Mouse (Mus musculus) stomach, embryonic 14.5 days (tissue): ENCODE measurements around the gene Zfp180. TPM values are rescaled to one million over a fixed set of nuclear protein-coding genes. Genes with fewer than 3 reads are reported as not detected.
A peak's percentile ranks its signal among the peaks of the same experiment; 100 is the strongest.

Experiments
- ATAC-seq: fragments of 200-750 bp; cut with Nextera tagmentation; 2 replicates; pipeline ENCODE4 v1.8.0; 2017; ENCODE audit warnings: low read depth, moderate TSS enrichment; ENCODE audit not compliant: insufficient number of reproducible peaks, insufficient read depth, low FRiP score
- H3K27ac ChIP-seq: fragments of 300-500 bp; sonication (generic); 2 replicates; pipeline ENCODE4 v1.5.1; 2014; ENCODE audit warnings: mild to moderate bottlenecking, low read length, moderate library complexity, mixed read lengths
- H3K27me3 ChIP-seq: fragments of 300-500 bp; sonication (generic); 2 replicates; pipeline ENCODE4 v1.6.1; 2014; ENCODE audit warnings: low read length, control low read depth, mixed read lengths; ENCODE audit not compliant: control insufficient read depth, insufficient read depth
- H3K36me3 ChIP-seq: fragments of 300-500 bp; sonication (generic); 2 replicates; pipeline ENCODE4 v1.6.1; 2014; ENCODE audit warnings: mild to moderate bottlenecking, control low read depth, low read length, moderate library complexity, mixed read lengths; ENCODE audit not compliant: control insufficient read depth, insufficient read depth
- H3K4me1 ChIP-seq: fragments of 300-500 bp; sonication (generic); 2 replicates; pipeline ENCODE4 v1.6.1; 2014; ENCODE audit warnings: low read length, control low read depth, mixed read lengths; ENCODE audit not compliant: control insufficient read depth, insufficient read depth
- H3K4me2 ChIP-seq: fragments of 300-500 bp; sonication (generic); replicated peaks from 2 replicates; pipeline ENCODE4 v1.6.1; 2014; ENCODE audit warnings: low read depth, low read length, control low read depth
- H3K4me3 ChIP-seq: fragments of 300-500 bp; sonication (generic); 2 replicates; pipeline ENCODE4 v1.5.1; 2014; ENCODE audit warnings: low read depth, low read length, control low read depth
- H3K9ac ChIP-seq: fragments of 300-500 bp; sonication (generic); replicated peaks from 2 replicates; pipeline ENCODE4 v1.6.1; 2014; ENCODE audit warnings: low read depth, mild to moderate bottlenecking, control low read depth, low read length, moderate library complexity, mixed read lengths
- H3K9me3 ChIP-seq: fragments of 300-500 bp; sonication (generic); 2 replicates; pipeline ENCODE4 v1.6.1; 2016; ENCODE audit warnings: low read depth, low read length, control low read depth; ENCODE audit not compliant: control insufficient read depth
- WGBS: fragments of 180-500 bp; shearing (Covaris S2); extraction: QIAGEN DNeasy Blood & Tissue Kit; methylation state at CpG from one replicate; pipeline ENCODE4 v1.1.7; 2014; 5-methylcytosine and 5-hydroxymethylcytosine counted together
- polyA plus RNA-seq: library from polyadenylated mRNA; unstranded; fragments of >200 nt; fragmentation: Nextera tagmentation; extraction: Ambion mirVana; gene quantifications from 2 replicates; pipeline ENCODE4 v1.2.1, GENCODE M21; 2014

The Zfp180 gene
- polyA plus RNA-seq, 1 experiment from 2014 or later: 23.2 TPM

DNA sequence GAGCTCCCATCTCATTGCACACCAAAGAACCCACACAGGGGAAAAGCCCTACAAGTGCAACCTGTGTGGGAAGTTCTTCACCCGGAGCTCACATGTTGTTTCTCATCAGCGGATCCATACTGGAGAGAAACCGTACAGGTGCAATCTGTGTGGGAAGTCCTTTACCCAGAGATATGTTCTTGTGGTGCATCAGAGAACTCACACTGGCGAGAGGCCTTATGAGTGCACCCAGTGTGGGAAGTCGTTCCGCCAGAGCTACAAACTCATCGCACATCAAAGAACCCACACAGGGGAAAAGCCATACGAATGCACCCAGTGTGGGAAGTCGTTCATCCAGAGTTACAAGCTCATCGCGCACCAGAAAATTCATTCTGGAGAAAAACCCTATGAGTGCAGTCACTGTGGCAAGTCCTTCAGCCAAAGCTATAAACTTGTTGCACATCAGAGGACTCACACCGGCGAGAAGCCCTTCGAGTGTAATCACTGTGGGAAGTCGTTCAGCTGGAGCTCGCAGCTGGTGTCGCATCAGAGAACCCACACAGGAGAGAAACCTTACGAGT is 23.5 kb downstream of the Zfp180 start:
- Histone ChIP-seq H3K27ac (no peak overlapping the region), H3K4me2 (no peak overlapping the region), H3K4me1 (no peaks in the 10 kb centered on the region), H3K36me3 (peaks cover 73% of the 10 kb centered on the region), H3K9ac (no peak overlapping the region), H3K4me3 (no peak overlapping the region), H3K9me3 (peaks cover 83% of the 10 kb centered on the region), H3K27me3 (no peaks in the 10 kb centered on the region)
- ATAC-seq: no peak
- WGBS: 94% methylated on average over 18 of the region's 18 CpGs

DNA sequence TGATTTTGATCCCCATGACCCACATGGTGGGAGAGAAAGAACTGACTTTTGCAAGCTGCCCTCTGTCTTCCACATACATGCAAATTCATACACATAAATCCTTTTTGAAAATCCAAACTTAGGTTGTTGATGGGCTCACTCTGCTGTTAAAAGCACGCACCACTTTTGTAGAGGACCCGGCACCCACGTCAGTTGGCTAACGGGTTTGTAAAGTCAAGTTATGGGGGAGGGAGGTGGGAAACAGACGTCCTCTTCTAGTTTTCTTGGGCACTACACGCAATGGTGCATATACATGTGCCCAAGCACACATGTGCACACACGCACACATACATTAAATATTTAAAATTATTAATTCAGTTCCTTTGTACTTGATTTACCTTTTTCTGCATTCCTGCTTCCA is 29.1 kb downstream of the Zfp180 start:
- Histone ChIP-seq H3K36me3 (peaks cover 19% of the 10 kb centered on the region), H3K27me3 (no peaks in the 10 kb centered on the region), H3K4me2 (no peak overlapping the region), H3K9me3 (peaks cover 35% of the 10 kb centered on the region), H3K4me1 (no peaks in the 10 kb centered on the region; the same call in 1 of the 2 replicates), H3K4me3 (no peak overlapping the region), H3K27ac (no peak overlapping the region), H3K9ac (no peak overlapping the region)
- 94% methylated on average over 7 of the region's 7 CpGs for WGBS
- ATAC-seq: no peak

DNA sequence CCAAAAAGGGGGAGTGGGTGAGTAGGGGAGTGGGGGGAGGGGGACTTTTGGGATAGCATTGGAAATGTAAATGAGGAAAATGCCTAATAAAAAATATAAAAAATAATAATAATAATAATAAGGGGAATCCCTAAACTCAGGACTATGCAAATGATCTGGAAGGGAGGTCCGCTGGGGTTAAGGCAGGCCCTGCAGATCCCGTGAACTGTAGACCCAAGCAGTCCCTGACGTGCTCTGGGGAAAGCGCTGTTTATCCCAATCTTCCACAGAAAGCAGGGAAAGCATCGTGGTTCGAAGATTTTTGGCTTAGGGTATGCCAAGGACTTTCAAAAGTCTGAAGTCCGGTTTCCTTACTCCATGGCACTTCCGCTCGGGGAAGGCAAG is 30.0 kb downstream of the Zfp180 start:
- H3K9ac ChIP-seq: peak overlapping the region; percentile 26; the same call in 1 of the 2 replicates
- WGBS: 8% methylated on average over 9 of the region's 9 CpGs
- H3K4me3 ChIP-seq: peak overlapping the region; percentile 69
- peaks cover 10% of the 10 kb centered on the region for H3K36me3 ChIP-seq
- no peaks in the 10 kb centered on the region; the same call in 1 of the 2 replicates for H3K4me1 ChIP-seq
- no peak; the same call in 1 of the 2 replicates for ATAC-seq
- H3K9me3 ChIP-seq: peaks cover 26% of the 10 kb centered on the region
- no peaks in the 10 kb centered on the region for H3K27me3 ChIP-seq
- peak overlapping the region; percentile 75 for H3K4me2 ChIP-seq
- peak overlapping the region; percentile 68; the same call in 1 of the 2 replicates for H3K27ac ChIP-seq

DNA sequence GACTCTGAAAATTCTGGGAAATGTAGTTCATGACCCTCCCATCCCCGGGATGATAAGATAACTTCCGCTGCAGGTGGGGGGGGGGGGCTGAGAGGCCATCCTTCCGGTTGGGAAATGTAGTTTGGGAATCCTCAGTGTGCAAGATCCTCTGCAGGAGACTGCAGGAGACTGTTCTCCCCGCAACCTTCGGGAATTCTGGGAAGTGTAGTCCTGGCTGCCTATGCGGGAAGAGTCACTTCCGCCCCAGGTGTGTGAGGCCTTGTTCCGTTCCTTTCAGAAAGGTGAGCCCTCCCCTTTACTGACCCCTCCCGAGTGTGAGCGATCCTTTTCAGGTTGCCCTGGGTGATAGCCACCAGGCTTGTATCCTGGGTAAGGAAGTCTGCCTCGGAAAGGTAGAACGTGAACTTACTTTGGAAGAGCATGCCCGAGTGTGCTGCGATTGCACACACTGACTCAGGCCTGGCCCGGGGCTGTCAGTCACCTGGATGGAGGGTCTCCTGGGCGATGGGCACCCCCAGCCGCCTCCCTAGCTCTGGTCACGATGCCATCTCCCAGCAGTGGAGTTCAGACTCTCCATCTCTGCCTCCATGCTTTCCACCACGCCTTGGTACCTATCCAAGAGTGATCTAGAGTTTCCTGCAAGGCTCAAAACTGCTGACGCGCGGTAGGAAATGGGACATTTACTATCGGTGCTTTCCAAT is 30.6 kb downstream of the Zfp180 start, which contains the start of gene Zfp112:
TSS of gene Zfp112 (plus strand) at position 159 of the 701 bp plus-strand sequence.
- H3K9me3 ChIP-seq: peaks cover 20% of the 10 kb centered on the region
- H3K4me2 ChIP-seq: peak within 1 kb of the TSS; percentile 75
- peak within 1 kb of the TSS; percentile 72 for H3K9ac ChIP-seq
- ATAC-seq: peak; percentile 97
- no peaks in the 10 kb centered on the region for H3K27me3 ChIP-seq
- H3K36me3 ChIP-seq: peaks cover 4% of the 10 kb centered on the region
- WGBS: 2% methylated on average over 23 of the region's 23 CpGs
- H3K4me3 ChIP-seq: peak within 1 kb of the TSS; percentile 69
- H3K4me1 ChIP-seq: no peaks in the 10 kb centered on the region; the same call in 1 of the 2 replicates
- H3K27ac ChIP-seq: peak within 1 kb of the TSS; percentile 68

DNA sequence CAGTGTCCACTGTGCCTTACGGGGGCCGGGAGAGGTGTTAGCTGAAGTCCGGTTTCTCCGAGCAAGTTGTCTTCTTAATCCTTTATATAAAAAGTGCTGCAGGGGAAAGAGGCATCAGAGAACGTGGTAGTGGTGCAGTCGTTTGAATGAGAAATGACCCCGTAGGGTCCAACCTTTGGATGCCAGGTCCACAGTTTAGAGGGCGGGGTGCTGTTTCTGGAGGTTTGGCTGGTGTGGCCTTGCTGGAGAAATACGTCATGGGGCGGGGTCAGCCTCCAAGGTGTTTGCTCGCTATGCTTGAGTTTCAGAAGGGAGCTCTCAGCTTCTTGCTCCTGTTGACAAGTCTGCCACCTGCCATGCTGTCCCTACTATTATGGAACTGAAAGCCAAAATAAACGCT is 31.3 kb downstream of the Zfp180 start:
- Histone ChIP-seq H3K27ac (peak overlapping the region; percentile 67; the same call in 1 of the 2 replicates), H3K4me1 (no peaks in the 10 kb centered on the region; the same call in 1 of the 2 replicates), H3K27me3 (no peaks in the 10 kb centered on the region), H3K4me2 (peak overlapping the region; percentile 75), H3K4me3 (peak overlapping the region; percentile 69), H3K9me3 (peaks cover 14% of the 10 kb centered on the region), H3K36me3 (peaks cover 2% of the 10 kb centered on the region; the same call in 1 of the 2 replicates), H3K9ac (peak overlapping the region; percentile 72)
- ATAC-seq: peak; percentile 47
- WGBS: 13% methylated on average over 12 of the region's 12 CpGs

DNA sequence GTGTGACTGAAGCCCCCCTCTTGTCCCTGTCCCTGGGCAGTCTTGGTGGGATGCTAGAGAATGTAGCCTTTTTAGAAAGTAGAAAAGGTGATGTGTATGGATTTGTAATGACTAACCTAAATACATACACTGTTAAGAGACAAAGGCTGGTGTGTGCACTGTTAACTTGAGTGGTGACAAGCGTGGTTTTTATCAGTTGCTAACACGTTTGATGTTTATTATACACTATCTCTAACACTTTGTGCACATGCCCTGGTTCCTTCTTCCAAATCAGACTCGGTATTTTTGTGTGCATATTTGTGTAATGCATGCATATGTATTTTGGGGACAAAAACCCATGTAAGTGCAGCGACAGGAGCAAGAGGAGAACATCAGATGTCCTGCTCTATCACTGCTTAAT is 34.9 kb downstream of the Zfp180 start:
- Histone ChIP-seq H3K27me3 (no peaks in the 10 kb centered on the region), H3K27ac (no peak overlapping the region), H3K4me2 (no peak overlapping the region), H3K36me3 (no peaks in the 10 kb centered on the region), H3K9ac (no peak overlapping the region), H3K4me1 (no peaks in the 10 kb centered on the region; the same call in 1 of the 2 replicates), H3K4me3 (no peak overlapping the region), H3K9me3 (no peaks in the 10 kb centered on the region)
- ATAC-seq: no peak
- whole genome bisulfite sequencing: 67% methylated on average over 4 of the region's 4 CpGs

DNA sequence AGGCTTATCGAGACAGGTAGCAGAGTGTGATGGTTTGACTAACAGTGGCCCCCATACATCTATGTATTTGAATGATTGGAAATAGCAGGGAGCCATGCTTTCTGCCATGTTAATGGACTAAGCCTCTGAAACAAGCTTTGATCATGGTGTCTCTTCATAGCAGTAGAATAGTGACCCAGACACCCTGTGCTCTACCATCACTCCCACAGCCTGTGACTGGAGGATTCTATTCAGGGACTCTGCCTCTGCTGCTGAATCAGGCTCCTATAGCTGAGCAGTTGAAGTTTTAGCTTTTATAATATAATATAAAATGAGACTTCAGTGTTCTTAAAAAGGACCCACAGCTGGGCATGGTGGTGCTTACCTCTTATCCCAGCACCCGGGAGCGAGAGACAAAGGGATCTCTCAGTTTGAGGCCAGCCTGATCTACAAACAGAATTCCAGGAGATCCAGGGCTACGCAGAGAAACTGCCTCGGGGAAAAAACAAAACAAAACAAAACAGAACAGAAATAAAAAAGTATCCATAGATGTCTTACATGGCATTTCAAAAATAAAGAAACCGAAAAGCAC is 51.8 kb downstream of the Zfp180 start:
- H3K9me3 ChIP-seq: no peaks in the 10 kb centered on the region
- no peak overlapping the region; the same call in 1 of the 2 replicates for H3K9ac ChIP-seq
- H3K36me3 ChIP-seq: peaks cover 8% of the 10 kb centered on the region; the same call in 1 of the 2 replicates
- no peak overlapping the region for H3K27ac ChIP-seq
- H3K4me2 ChIP-seq: peak overlapping the region; percentile 43
- peaks cover 6% of the 10 kb centered on the region; the same call in 1 of the 2 replicates for H3K4me1 ChIP-seq
- peak overlapping the region; percentile 64 for H3K4me3 ChIP-seq
- ATAC-seq: no peak
- no peaks in the 10 kb centered on the region for H3K27me3 ChIP-seq
- WGBS: 20% methylated on average over 6 of the region's 6 CpGs

DNA sequence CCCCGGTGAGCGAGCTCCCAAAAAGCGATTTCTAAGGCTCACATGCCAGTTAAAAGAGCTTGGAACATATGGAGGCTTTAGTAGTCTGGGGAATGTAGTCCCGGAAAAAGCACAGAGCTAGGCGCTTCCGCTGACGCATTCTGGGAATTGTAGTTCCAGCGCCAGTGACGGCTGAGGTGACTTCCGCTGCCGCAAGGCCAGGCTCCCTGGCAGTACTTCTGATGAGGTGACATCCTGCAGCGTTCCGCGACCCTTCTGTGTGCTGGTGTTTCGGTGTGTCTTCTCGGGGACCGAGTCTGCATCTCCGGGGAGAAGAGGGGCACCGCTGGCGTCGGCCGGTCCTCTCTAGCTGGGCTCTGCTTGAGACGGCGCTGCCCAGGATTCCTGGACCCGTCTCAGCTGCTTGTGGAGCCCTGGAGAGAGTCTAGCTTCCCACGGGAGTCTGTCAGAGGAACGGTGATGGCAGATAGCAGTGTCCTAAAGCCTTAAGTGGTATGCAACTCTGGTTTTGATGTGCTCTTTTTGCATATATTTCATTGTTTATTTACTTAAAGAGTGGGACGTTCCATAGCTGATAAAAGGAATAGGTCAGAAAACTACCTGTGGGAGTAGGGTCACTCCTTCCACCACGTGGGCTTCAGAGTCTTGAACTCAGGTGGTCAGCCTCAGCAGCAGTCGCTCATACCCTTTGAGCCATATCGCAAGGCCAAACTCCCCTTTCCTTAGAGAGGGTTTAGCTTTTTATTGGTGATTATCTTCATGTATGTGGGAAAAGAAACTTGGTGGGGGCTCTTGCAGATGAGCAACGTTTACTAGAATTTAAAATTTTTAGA is 52.5 kb downstream of the Zfp180 start, which contains the start of gene Zfp235:
TSS of gene Zfp235 (plus strand) at position 174 of the 833 bp plus-strand sequence.
- WGBS: 2% methylated on average over 32 of the region's 32 CpGs
- Histone ChIP-seq H3K27ac (no peak within 1 kb of the TSS), H3K9ac (peak within 1 kb of the TSS; percentile 59), H3K36me3 (peaks cover 10% of the 10 kb centered on the region; the same call in 1 of the 2 replicates), H3K27me3 (no peaks in the 10 kb centered on the region), H3K4me3 (peak within 1 kb of the TSS; percentile 64), H3K4me2 (peak within 1 kb of the TSS; percentile 90), H3K9me3 (no peaks in the 10 kb centered on the region), H3K4me1 (peaks cover 6% of the 10 kb centered on the region; the same call in 1 of the 2 replicates)
- peak; percentile 94 for ATAC-seq
